Mouse (Mus musculus) heart, adult 2 months (tissue): ENCODE measurements around the gene Ubl7.

Source experiments
- CTCF ChIP-seq: fragments of 200-600 bp; IDR thresholded peaks from 2 replicates; pipeline ENCODE4 v1.8.1; 2022; ENCODE audit warnings: antibody characterized with exemption, mild to moderate bottlenecking, moderate library complexity
- EP300 ChIP-seq: fragments of 200-500 bp; IDR thresholded peaks from 2 replicates; pipeline ENCODE4 v1.6.1; 2011; ENCODE audit warnings: low read depth, low read length, control low read depth; ENCODE audit not compliant: insufficient read depth
- POLR2A ChIP-seq: fragments of 200-500 bp; IDR thresholded peaks from 2 replicates; pipeline ENCODE4 v1.6.1; 2011; ENCODE audit warnings: mild to moderate bottlenecking, low read depth, low read length, control low read depth; ENCODE audit not compliant: insufficient read depth

- TF ChIP-seq CTCF: no peak
- no peak for TF ChIP-seq POLR2A
- no peak for TF ChIP-seq EP300
These were observed 27.7 kb downstream of the Ubl7 start for GRCm38 (mm10) chr9:57938225-57939055.
